Mouse (Mus musculus) forebrain, embryonic 10.5 days (tissue): ENCODE measurements around the gene Nthl1. TPM values are rescaled to one million over a fixed set of nuclear protein-coding genes. Genes with fewer than 3 reads are reported as not detected.
"Not testable (repeated sequence)": the region's sequence is repeated elsewhere in the genome, so short reads cannot be mapped to it uniquely, and the experiment has no call there.

Experiments used
- DNase-seq: peaks from one replicate; pipeline ENCODE4 v3.0.0-alpha.2; 2017; ENCODE audit warnings: low spot score; ENCODE audit errors: extremely low spot score
- H3K27ac ChIP-seq: fragments of 300-500 bp; sonication (generic); 2 replicates; pipeline ENCODE4 v1.5.1; 2016; ENCODE audit warnings: mild to moderate bottlenecking
- H3K27me3 ChIP-seq: fragments of 300-500 bp; sonication (generic); 2 replicates; pipeline ENCODE4 v1.6.1; 2016; ENCODE audit warnings: mild to moderate bottlenecking; ENCODE audit not compliant: poor library complexity, severe bottlenecking
- H3K36me3 ChIP-seq: fragments of 300-500 bp; sonication (generic); replicated peaks from 2 replicates; pipeline ENCODE4 v1.6.1; 2016; ENCODE audit warnings: mild to moderate bottlenecking, moderate library complexity
- H3K4me1 ChIP-seq: fragments of 300-500 bp; sonication (generic); 2 replicates; pipeline ENCODE4 v1.6.1; 2016
- H3K4me3 ChIP-seq: fragments of 300-500 bp; sonication (generic); 2 replicates; pipeline ENCODE4 v1.5.1; 2016; ENCODE audit warnings: mild to moderate bottlenecking, moderate library complexity
- H3K9me3 ChIP-seq: fragments of 300-500 bp; sonication (generic); 2 replicates; pipeline ENCODE4 v1.6.1; 2016; ENCODE audit warnings: mild to moderate bottlenecking, moderate library complexity
- WGBS: fragments of 180-500 bp; shearing (Covaris S2); methylation state at CpG from one replicate; pipeline ENCODE4 v1.1.7; 2016; 5-methylcytosine and 5-hydroxymethylcytosine counted together
- polyA plus RNA-seq: library from polyadenylated mRNA; unstranded; fragments of >200 nt; fragmentation: Nextera tagmentation; extraction: Ambion mirVana; gene quantifications from 2 replicates; pipeline ENCODE4 v1.2.1, GENCODE M21; 2016

Nthl1 gene
- polyA plus RNA-seq, 1 experiment from 2014 or later, result 26.9 TPM

- Histone ChIP-seq H3K27ac (no peak overlapping the region), H3K4me3 (no peak overlapping the region), H3K9me3 (no peaks in the 10 kb centered on the region), H3K4me1 (peaks cover 33% of the 10 kb centered on the region), H3K27me3 (no peaks in the 10 kb centered on the region), H3K36me3 (peaks cover 2% of the 10 kb centered on the region; the same call in 1 of the 2 replicates)
- no peak for DNase-seq
- WGBS, result 36% methylated on average over 6 of the region's 6 CpGs
Measured at GRCm38 (mm10) chr17:24667416-24667815, 34.9 kb downstream of the Nthl1 start.

- Histone ChIP-seq H3K36me3 (peaks cover 13% of the 10 kb centered on the region), H3K4me1 (peaks cover 44% of the 10 kb centered on the region), H3K4me3 (peak overlapping the region; percentile 100), H3K27ac (peak overlapping the region; percentile 96)
- H3K27me3 ChIP-seq, DNase-seq, H3K9me3 ChIP-seq: not testable (repeated sequence)
- WGBS, result 12% methylated on average over 15 of the region's 15 CpGs
Measured at GRCm38 (mm10) chr17:24669214-24669544, 36.7 kb downstream of the Nthl1 start.

DNA sequence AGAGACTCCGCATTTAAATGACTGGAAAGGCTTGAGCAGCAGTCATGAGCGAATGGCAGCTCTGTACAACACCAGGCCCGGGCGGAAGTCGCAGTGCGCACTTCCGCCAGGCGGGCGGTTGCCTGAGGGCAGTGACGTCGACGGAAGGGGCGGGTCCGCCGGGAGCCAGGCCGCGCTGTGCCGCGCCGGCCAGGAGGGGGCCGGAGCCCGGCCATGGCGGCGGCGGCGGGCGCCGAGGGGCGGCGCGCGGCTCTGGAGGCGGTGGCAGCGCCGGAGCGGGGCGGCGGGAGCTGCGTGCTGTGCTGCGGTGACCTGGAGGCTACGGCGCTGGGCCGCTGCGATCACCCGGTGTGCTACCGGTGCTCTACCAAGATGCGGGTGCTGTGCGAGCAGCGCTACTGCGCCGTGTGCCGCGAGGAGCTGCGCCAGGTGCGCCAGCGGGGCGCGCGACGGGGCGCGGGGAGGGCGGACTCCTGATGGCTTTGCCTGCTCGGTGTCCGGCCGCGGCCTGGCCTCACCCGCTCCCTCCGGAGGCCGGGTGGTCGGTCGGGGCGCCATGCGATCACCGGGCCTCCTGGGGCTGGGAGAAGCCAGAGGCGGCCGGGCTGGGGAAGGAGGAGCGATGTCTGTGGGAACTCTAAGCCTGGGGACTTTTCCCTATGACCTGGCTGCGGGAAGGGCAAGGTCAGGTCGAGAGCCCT, 37.2 kb downstream of the Nthl1 start, which contains the start of gene Zfp598:
TSS of gene Zfp598 (plus strand) at position 143 of the 701 bp plus-strand sequence.
- H3K4me3 ChIP-seq, result peak within 1 kb of the TSS; percentile 100
- no peaks in the 10 kb centered on the region for H3K27me3 ChIP-seq
- no peaks in the 10 kb centered on the region for H3K9me3 ChIP-seq
- peak; percentile 93 for DNase-seq
- H3K4me1 ChIP-seq, result peaks cover 44% of the 10 kb centered on the region
- H3K27ac ChIP-seq, result peak within 1 kb of the TSS; percentile 96
- H3K36me3 ChIP-seq, result peaks cover 13% of the 10 kb centered on the region
- WGBS, result under 1% methylated on average over 80 of the region's 80 CpGs

DNA sequence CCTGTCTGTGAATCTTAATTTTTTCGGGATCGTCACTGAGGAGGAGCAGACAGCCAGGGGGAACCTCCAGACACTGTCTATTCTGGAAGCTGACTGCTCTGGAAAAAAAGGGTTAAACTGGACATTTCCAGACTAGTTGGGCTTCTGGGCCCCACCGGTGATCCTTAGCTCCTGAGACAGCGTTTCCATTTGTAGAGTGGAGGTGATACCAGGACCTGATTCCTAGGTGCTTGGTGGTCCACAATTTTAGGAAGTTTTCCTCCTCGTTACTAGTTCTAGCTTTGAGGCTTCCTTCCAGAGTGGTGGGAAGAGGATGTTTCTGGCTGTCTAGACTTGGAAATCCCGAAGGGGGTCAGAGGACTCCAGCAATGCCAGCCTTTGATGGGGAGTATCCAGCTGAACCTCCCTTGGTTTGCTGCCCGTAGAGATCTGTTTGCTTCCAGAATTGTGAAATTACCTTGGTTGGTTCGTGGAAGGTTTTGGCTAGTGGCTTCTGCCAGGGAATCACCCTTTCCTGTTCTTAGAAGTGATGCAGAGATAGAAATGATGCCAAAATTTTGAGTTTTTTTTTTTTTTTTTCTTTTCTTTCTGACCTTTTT, 37.9 kb downstream of the Nthl1 start:
- H3K27me3 ChIP-seq, result no peaks in the 10 kb centered on the region
- peaks cover 44% of the 10 kb centered on the region for H3K4me1 ChIP-seq
- peak overlapping the region; percentile 96 for H3K27ac ChIP-seq
- no peak for DNase-seq
- WGBS, result 16% methylated on average over 8 of the region's 8 CpGs
- H3K36me3 ChIP-seq, result peaks cover 13% of the 10 kb centered on the region
- no peaks in the 10 kb centered on the region for H3K9me3 ChIP-seq
- H3K4me3 ChIP-seq, result peak overlapping the region; percentile 100

DNA sequence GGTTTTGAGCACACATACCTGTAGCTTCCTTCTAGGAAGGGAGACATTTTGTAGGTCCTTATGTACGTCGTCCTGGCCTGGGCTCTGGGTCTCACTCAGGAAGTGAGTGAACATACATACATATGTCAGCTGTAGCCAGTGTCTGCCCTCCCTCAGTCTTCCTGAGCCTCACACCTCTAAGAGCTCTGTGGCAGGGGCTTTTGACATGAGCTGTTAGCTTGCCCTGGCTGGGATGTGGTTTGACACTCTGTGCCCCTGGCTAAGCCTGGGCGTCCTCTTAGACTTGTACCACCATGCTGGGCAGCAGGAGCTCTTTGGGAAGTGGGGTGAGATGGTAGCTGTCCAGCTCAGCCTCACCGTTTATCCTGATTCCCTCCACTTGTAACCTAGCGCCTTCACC, 38.9 kb downstream of the Nthl1 start:
- peak overlapping the region; percentile 100 for H3K4me3 ChIP-seq
- H3K27ac ChIP-seq, result no peak overlapping the region
- peaks cover 44% of the 10 kb centered on the region for H3K4me1 ChIP-seq
- peaks cover 14% of the 10 kb centered on the region for H3K36me3 ChIP-seq
- WGBS, result 73% methylated on average over 5 of the region's 5 CpGs
- DNase-seq, result no peak
- H3K9me3 ChIP-seq, result no peaks in the 10 kb centered on the region
- no peaks in the 10 kb centered on the region for H3K27me3 ChIP-seq

DNA sequence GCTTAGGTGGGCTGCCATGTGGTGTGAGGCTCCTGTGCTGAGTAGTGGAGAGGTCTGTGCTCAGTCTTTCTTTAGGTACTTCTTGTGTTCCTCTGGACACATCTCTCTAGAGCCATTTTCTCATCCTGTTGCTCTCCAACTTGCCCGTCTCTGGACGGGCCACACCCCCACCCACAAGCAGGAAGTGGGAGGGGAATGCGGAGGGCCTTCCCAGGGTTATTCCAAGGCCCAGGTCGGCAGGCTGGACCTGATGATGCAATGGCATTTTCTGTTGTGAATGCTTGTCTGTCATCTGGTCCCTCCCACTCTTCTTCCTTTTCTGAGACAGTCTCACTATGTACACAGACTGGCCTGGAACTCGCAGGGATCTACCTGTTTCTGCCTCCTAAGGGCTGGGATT, 39.7 kb downstream of the Nthl1 start:
- no peak for DNase-seq
- peaks cover 22% of the 10 kb centered on the region for H3K36me3 ChIP-seq
- H3K4me1 ChIP-seq, result peaks cover 44% of the 10 kb centered on the region
- no peak overlapping the region for H3K27ac ChIP-seq
- no peaks in the 10 kb centered on the region for H3K9me3 ChIP-seq
- H3K4me3 ChIP-seq, result peak overlapping the region; percentile 32; the same call in 1 of the 2 replicates
- 34% methylated on average over 5 of the region's 5 CpGs for WGBS
- no peaks in the 10 kb centered on the region for H3K27me3 ChIP-seq

GRCm38 (mm10) chr17:24674277-24674676, 41.8 kb downstream of the Nthl1 start:
- H3K4me3 ChIP-seq, result no peak overlapping the region
- 93% methylated on average over 7 of the region's 7 CpGs for WGBS
- no peak for DNase-seq
- H3K9me3 ChIP-seq, result no peaks in the 10 kb centered on the region
- H3K27ac ChIP-seq, result no peak overlapping the region
- peaks cover 35% of the 10 kb centered on the region for H3K4me1 ChIP-seq
- no peaks in the 10 kb centered on the region for H3K27me3 ChIP-seq
- H3K36me3 ChIP-seq, result peaks cover 44% of the 10 kb centered on the region

GRCm38 (mm10) chr17:24676187-24676586, 43.7 kb downstream of the Nthl1 start:
- no peaks in the 10 kb centered on the region for H3K9me3 ChIP-seq
- DNase-seq, result peak; percentile 63
- H3K36me3 ChIP-seq, result peaks cover 63% of the 10 kb centered on the region
- no peaks in the 10 kb centered on the region for H3K27me3 ChIP-seq
- peaks cover 23% of the 10 kb centered on the region for H3K4me1 ChIP-seq
- WGBS, result 61% methylated on average over 2 of the region's 2 CpGs
- H3K4me3 ChIP-seq, result no peak overlapping the region
- H3K27ac ChIP-seq, result no peak overlapping the region

- no peak overlapping the region for H3K4me3 ChIP-seq
- peaks cover 70% of the 10 kb centered on the region for H3K36me3 ChIP-seq
- 96% methylated on average over 5 of the region's 5 CpGs for WGBS
- DNase-seq, result no peak
- peaks cover 16% of the 10 kb centered on the region for H3K4me1 ChIP-seq
- no peaks in the 10 kb centered on the region for H3K27me3 ChIP-seq
- H3K9me3 ChIP-seq, result no peaks in the 10 kb centered on the region
- no peak overlapping the region for H3K27ac ChIP-seq
Measured at GRCm38 (mm10) chr17:24676877-24677276, 44.4 kb downstream of the Nthl1 start.

GRCm38 (mm10) chr17:24677500-24678080, 45.1 kb downstream of the Nthl1 start:
- H3K4me3 ChIP-seq, result no peak overlapping the region
- H3K4me1 ChIP-seq, result peaks cover 9% of the 10 kb centered on the region
- no peaks in the 10 kb centered on the region for H3K27me3 ChIP-seq
- H3K9me3 ChIP-seq, result no peaks in the 10 kb centered on the region
- H3K27ac ChIP-seq, result no peak overlapping the region
- WGBS, result 92% methylated on average over 24 of the region's 24 CpGs
- no peak for DNase-seq
- H3K36me3 ChIP-seq, result peaks cover 75% of the 10 kb centered on the region

- peaks cover 60% of the 10 kb centered on the region for H3K27me3 ChIP-seq
- no peaks in the 10 kb centered on the region for H3K9me3 ChIP-seq
- no peak overlapping the region for H3K27ac ChIP-seq
- WGBS, result 25% methylated on average over 16 of the region's 16 CpGs
- peaks cover 16% of the 10 kb centered on the region for H3K36me3 ChIP-seq
- no peak for DNase-seq
- peak overlapping the region; percentile 35 for H3K4me3 ChIP-seq
- peaks cover 32% of the 10 kb centered on the region for H3K4me1 ChIP-seq
Measured at GRCm38 (mm10) chr17:24686514-24686913, 54.0 kb downstream of the Nthl1 start.

- H3K27ac ChIP-seq, result 0 out of 2 replicates have a peak overlapping the region, but pooled peaks have one; percentile 35
- DNase-seq, result no peak
- H3K27me3 ChIP-seq, result peaks cover 66% of the 10 kb centered on the region
- 2% methylated on average over 25 of the region's 25 CpGs for WGBS
- H3K9me3 ChIP-seq, result no peaks in the 10 kb centered on the region
- peaks cover 32% of the 10 kb centered on the region for H3K4me1 ChIP-seq
- peaks cover 13% of the 10 kb centered on the region for H3K36me3 ChIP-seq
- peak overlapping the region; percentile 44 for H3K4me3 ChIP-seq
Measured at GRCm38 (mm10) chr17:24687146-24687595, 54.7 kb downstream of the Nthl1 start.

GRCm38 (mm10) chr17:24687599-24687998, 55.1 kb downstream of the Nthl1 start:
- DNase-seq, result no peak
- Histone ChIP-seq H3K4me1 (peaks cover 32% of the 10 kb centered on the region), H3K4me3 (peak overlapping the region; percentile 44), H3K9me3 (no peaks in the 10 kb centered on the region), H3K27ac (0 out of 2 replicates have a peak overlapping the region, but pooled peaks have one; percentile 35), H3K36me3 (peaks cover 13% of the 10 kb centered on the region), H3K27me3 (peaks cover 68% of the 10 kb centered on the region)
- 18% methylated on average over 23 of the region's 23 CpGs for WGBS
